Mouse (Mus musculus) embryo, embryonic 11.5 days (tissue): ENCODE data around the gene Hnrnpdl.

Experiments used
- DNase-seq: peaks from one replicate; pipeline ENCODE4 v3.0.0-alpha.2; 2012; ENCODE audit warnings: low read depth, low spot score

Gene Hnrnpdl

DNA sequence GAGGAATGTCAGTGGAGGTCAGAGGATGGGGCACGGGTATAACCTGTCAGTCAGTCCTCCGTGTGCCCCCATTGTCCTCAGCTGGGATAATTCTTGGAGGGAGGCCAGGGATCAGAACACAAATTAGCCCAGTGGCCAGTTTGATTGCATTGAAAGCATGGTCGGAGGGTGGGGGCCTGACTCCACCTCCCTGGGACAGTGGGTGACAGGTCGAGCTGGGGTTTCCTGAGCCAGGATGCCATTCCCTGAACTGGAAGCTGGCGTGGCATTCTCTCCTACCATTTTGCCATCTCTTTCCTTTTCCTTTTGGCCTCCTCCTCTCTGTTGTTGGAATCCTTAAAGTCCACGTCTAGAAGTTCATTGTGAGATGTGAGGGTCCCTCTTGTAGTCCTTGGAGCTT, 33.6 kb downstream of the Hnrnpdl start:
- no peak for DNase-seq

- DNase-seq = no peak
Observed at GRCm38 (mm10) chr5:100005431-100005830, 34.0 kb downstream of the Hnrnpdl start.

- no peak for DNase-seq
Observed at GRCm38 (mm10) chr5:100003895-100004294, 35.6 kb downstream of the Hnrnpdl start.

DNA sequence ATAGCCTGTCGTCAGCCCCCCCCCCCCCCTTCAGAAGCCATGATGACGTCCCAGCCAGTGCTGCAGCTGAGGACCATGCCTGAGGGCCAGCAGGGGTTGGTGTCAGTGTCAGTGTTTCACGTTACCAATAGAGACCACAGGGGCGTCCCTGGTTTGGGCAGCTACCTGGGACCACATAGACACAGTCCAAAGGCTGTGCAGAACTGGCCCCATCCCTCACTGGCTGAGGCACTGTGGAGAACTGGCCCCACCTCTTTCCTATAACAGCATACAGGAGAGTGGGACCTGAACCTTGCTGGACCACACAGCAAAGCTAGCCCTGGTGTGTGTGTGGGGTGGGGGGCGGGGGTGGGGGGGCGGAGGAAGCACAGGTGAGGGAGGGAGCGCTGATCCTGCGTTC, 39.0 kb downstream of the Hnrnpdl start:
- no peak for DNase-seq

DNA sequence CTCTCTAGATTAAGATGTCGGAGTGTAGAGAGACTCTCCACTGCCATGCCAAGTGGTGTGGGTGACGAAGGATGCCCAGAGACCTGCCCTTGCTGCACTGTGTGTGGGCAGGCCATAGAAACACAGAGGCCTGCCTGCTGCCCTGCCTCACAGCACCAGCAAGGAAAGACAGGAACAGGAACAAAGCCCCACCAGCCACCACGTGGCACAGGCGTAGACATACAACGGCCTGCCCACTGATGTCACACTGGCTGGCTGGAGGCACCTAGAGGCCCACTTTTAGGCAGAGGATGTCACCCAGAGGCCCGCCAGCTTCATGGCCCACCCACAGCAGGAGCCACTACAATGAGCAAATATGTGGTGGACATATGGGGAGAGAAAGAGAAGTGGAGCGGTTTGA, 39.4 kb downstream of the Hnrnpdl start:
- DNase-seq = no peak

DNA sequence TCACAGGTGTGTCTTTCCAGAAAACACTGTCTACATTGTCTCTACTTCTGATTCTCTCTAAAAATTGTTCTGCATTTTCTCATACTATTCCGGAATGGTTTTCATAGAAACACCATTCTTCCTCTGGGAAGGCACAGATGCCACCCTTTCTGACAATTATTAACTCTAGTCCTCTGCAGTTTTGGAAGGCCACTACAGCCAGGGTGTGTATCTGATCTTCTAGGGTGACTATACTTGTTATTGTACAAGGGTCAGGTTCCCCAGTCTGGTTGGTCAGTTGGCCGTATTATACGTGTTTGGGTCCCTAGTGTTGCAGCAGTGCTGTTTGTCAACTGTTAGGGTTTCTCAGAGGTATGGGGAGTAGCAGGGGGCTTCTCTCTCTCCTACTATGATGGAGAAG, 44.8 kb downstream of the Hnrnpdl start:
- no peak for DNase-seq

DNA sequence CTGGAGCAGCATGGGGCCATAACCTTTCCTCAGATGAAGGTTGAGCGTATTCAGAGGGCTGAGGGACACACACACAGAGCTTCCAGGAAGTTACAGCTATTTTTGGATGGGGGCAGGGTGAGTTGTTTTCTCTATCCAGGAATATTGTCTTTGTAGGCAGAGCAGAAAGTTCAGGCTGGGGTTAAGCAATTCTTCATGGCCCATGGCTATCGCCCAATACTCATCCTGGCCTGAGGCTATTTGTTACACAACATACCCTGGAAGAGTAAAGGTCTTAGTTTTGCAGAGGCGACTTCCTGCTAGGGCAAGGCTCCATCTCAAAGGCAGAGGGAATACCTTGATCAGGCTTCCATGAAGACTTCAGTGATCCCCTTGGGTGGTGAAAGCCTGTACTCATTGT, 45.3 kb downstream of the Hnrnpdl start:
- DNase-seq = no peak
